Mouse (Mus musculus) liver, adult 2 months (tissue): ENCODE data around the gene Hoxc9. TPM values are rescaled to one million over a fixed set of nuclear protein-coding genes. Genes with fewer than 3 reads are reported as not detected.

ENCODE experiments used
- DNase-seq: peaks from one replicate; pipeline ENCODE4 v3.0.0-alpha.2; 2011; ENCODE audit warnings: low read depth, low spot score; ENCODE audit errors: extremely low read depth
- H3K27ac ChIP-seq: fragments of 200-500 bp; replicated peaks from 2 replicates; pipeline ENCODE4 v1.5.1; 2012; ENCODE audit warnings: low read depth, mild to moderate bottlenecking, control low read depth, inconsistent platforms, low read length; ENCODE audit not compliant: insufficient read depth
- H3K27me3 ChIP-seq: fragments of 200-500 bp; 2 replicates; pipeline ENCODE4 v1.6.1; 2012; ENCODE audit warnings: mild to moderate bottlenecking, moderate library complexity, low read length, inconsistent platforms; ENCODE audit not compliant: control insufficient read depth, insufficient read depth
- H3K36me3 ChIP-seq: fragments of 200-500 bp; 2 replicates; pipeline ENCODE4 v1.6.1; 2012; ENCODE audit warnings: low read length, inconsistent platforms; ENCODE audit not compliant: control insufficient read depth, insufficient read depth
- H3K4me1 ChIP-seq: fragments of 200-500 bp; 2 replicates; pipeline ENCODE4 v1.6.1; 2011; ENCODE audit warnings: low read length; ENCODE audit not compliant: control insufficient read depth, insufficient read depth
- H3K4me3 ChIP-seq: fragments of 200-500 bp; 2 replicates; pipeline ENCODE4 v1.5.1; 2011; ENCODE audit warnings: low read depth, mild to moderate bottlenecking, control low read depth, low read length, moderate library complexity; ENCODE audit not compliant: insufficient read depth
- H3K79me2 ChIP-seq: fragments of 200-500 bp; 2 replicates; pipeline ENCODE4 v1.6.1; 2012; ENCODE audit warnings: inconsistent platforms, mild to moderate bottlenecking, low read length, moderate library complexity; ENCODE audit not compliant: control insufficient read depth, insufficient read depth
- H3K9ac ChIP-seq: fragments of 200-500 bp; 2 replicates; pipeline ENCODE4 v1.6.1; 2012; ENCODE audit warnings: low read depth, mild to moderate bottlenecking, control low read depth, inconsistent platforms, low read length
- CTCF ChIP-seq: fragments of 200-500 bp; IDR thresholded peaks from 2 replicates; pipeline ENCODE4 v1.5.1; 2011; ENCODE audit warnings: low read depth, low read length, control low read depth
- POLR2A ChIP-seq: fragments of 200-500 bp; IDR thresholded peaks from 2 replicates; pipeline ENCODE4 v1.6.1; 2011; ENCODE audit warnings: low read length, control low read depth; ENCODE audit not compliant: insufficient read depth; ENCODE audit errors: extremely low read depth
- WGBS: fragments of 180-500 bp; shearing (Covaris S2); methylation state at CpG from one replicate; pipeline ENCODE4 v1.1.7; 2018; 5-methylcytosine and 5-hydroxymethylcytosine counted together
- polyA plus RNA-seq: library from polyadenylated mRNA; depleted of rRNA; stranded (reverse); fragments of >200 nt; gene quantifications from 2 replicates; pipeline ENCODE4 v1.2.3, GENCODE M21; 2012
- total RNA-seq: library from RNA; depleted of rRNA; stranded (reverse); fragments of >200 nt; gene quantifications from 2 replicates; pipeline ENCODE4 v1.2.3, GENCODE M21; 2014

The Hoxc9 gene
- total and polyA plus RNA-seq, 2 experiments, result not detected

DNA sequence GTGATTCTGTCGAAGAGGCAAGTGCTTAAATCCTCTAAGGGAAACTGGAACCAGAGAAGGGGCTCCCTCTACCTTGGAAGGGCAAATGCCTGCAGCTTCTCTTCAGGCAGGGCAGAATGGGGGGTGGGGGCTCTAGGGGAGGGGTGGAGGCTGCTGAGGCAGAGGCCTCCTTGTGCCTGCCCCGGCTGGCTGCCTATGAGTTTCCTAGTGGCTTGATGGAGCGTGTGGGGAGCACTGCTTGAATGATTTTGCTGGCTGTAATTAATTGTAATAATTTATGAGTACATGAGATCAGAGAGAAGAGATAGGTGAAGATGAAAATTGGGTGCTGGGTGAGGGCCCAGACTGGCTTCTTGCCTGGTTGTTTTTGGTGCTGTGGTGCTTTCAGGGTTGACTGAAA lies 8.7 kb downstream of the Hoxc9 start:
- H3K79me2 ChIP-seq, result no peaks in the 10 kb centered on the region
- no peak overlapping the region for H3K9ac ChIP-seq
- H3K4me3 ChIP-seq, result no peak overlapping the region
- peaks cover 17% of the 10 kb centered on the region for H3K27me3 ChIP-seq
- no peaks in the 10 kb centered on the region; the same call in 1 of the 2 replicates for H3K4me1 ChIP-seq
- no peak for DNase-seq
- WGBS, result 18% methylated on average over 3 of the region's 3 CpGs
- H3K36me3 ChIP-seq, result no peaks in the 10 kb centered on the region
- H3K27ac ChIP-seq, result no peak overlapping the region
- TF ChIP-seq CTCF (no peak), POLR2A (no peak)

DNA sequence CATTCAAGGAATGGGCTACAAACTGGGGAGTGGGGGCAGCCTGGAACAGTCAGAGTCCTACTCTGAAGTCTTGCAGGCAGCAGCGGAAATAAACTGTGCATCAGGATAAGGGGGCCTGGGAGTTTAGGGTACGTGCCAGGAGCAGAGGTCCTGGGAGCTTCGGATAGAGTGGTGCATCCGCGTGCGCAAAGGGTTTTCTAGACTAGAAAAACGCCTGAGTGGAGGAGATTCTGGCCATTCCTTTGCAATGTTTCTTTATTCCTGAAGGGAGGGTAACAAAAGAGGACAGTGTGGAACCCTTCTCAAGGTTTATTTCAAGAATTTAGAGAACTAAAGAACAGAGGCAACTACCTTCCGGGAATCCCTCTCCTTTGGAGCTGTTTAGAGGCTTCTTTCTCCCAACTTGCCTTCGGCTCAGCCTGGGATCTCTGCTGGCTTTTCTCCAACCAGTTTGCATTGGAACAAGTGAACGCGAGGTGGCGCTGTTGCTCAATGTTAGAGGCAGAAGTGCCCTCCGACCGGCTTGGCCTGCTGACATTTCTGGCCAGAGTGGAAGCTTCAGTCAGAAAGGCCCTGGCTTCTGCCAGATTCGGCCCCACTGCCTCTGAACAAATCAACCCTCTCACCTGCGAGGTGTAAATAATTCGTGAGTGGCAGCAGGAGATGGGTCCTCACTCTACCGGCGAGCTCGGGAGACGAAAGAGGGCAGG lies 11.0 kb downstream of the Hoxc9 start:
- Histone ChIP-seq H3K27me3 (peaks cover 26% of the 10 kb centered on the region), H3K4me3 (no peak overlapping the region), H3K79me2 (no peaks in the 10 kb centered on the region), H3K9ac (no peak overlapping the region), H3K27ac (no peak overlapping the region), H3K4me1 (no peaks in the 10 kb centered on the region), H3K36me3 (no peaks in the 10 kb centered on the region)
- TF ChIP-seq POLR2A, result no peak
- TF ChIP-seq CTCF, result peak; percentile 93
- 6% methylated on average over 21 of the region's 21 CpGs for WGBS
- DNase-seq, result peak; percentile 67

DNA sequence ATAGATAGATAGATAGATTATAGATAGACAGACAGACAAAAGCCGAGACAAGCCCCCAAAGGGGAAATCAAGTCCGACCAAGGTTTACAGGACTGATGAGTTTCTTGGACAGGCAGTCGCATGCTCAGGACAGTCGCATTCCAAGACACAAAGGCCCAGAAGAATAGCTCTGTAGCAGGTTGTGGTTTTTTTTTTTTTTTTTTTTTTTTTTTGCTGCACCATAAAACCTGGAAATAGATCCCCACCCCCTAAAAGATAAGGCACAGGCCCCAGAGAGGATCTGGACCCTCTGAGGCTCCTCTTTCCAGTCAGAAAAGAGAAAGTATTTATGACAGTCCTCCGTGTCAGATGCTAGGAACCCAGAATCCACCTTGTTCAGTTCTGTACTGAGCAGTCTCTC lies 11.8 kb downstream of the Hoxc9 start:
- H3K36me3 ChIP-seq, result no peaks in the 10 kb centered on the region
- H3K4me1 ChIP-seq, result no peaks in the 10 kb centered on the region
- DNase-seq, result no peak
- H3K9ac ChIP-seq, result no peak overlapping the region
- 50% methylated on average over 5 of the region's 5 CpGs for WGBS
- no peaks in the 10 kb centered on the region for H3K79me2 ChIP-seq
- H3K4me3 ChIP-seq, result no peak overlapping the region
- H3K27ac ChIP-seq, result no peak overlapping the region
- peaks cover 26% of the 10 kb centered on the region for H3K27me3 ChIP-seq
- TF ChIP-seq CTCF, result no peak
- TF ChIP-seq POLR2A, result no peak

DNA sequence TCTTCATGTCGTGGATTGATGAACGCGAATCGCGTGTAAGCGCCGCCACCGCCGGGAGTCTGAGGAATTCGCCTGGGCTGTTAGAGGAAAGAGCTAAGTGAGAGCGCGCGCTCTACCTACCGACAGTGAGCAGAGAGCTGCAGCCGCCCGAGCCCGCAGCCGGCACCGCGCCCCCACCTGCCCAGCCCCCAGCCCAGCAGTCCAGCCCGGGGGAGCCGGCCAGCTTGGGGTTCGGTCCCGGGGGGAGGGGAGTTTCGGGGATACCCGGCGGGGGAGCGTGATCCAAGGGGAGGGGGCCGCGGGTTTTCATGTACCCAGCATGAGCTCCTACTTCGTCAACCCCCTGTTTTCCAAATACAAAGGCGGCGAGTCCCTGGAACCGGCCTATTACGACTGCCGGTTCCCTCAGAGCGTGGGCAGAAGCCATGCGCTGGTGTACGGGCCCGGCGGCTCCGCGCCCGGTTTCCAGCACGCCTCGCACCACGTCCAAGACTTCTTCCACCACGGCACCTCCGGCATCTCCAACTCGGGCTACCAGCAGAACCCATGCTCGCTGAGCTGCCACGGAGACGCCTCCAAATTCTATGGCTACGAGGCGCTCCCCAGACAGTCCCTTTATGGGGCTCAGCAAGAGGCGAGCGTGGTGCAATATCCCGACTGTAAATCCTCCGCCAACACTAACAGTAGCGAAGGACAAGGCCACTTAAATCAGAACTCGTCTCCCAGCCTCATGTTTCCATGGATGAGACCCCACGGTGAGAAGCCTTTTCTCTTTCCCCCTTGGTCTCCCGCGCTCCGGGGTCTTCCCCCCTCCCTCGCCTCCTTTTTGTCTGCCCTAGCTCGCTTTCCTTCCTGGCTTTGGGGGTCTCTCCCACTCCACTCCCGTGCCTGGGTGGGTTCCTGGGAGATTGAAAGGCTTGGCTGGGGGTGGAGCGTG lies 14.5 kb downstream of the Hoxc9 start, which contains the start of gene Hoxc8:
Hoxc8 (plus strand) TSS at position 147 of the 937 bp plus-strand sequence.
- H3K4me3 ChIP-seq, result no peak within 1 kb of the TSS
- H3K79me2 ChIP-seq, result no peaks in the 10 kb centered on the region
- DNase-seq, result no peak
- H3K27ac ChIP-seq, result no peak within 1 kb of the TSS
- no peak within 1 kb of the TSS for H3K9ac ChIP-seq
- H3K27me3 ChIP-seq, result peaks cover 25% of the 10 kb centered on the region
- no peaks in the 10 kb centered on the region for H3K36me3 ChIP-seq
- TF ChIP-seq POLR2A (no peak), CTCF (no peak)
- 4% methylated on average over 69 of the region's 69 CpGs for WGBS
- H3K4me1 ChIP-seq, result no peaks in the 10 kb centered on the region

GRCm38 (mm10) chr15:102991782-102992181 lies 15.5 kb downstream of the Hoxc9 start:
- H3K9ac ChIP-seq, result no peak overlapping the region
- no peaks in the 10 kb centered on the region for H3K79me2 ChIP-seq
- no peaks in the 10 kb centered on the region for H3K36me3 ChIP-seq
- no peak for DNase-seq
- H3K27me3 ChIP-seq, result peaks cover 26% of the 10 kb centered on the region
- TF ChIP-seq CTCF (no peak), POLR2A (no peak)
- 7% methylated on average over 7 of the region's 7 CpGs for WGBS
- no peak overlapping the region for H3K27ac ChIP-seq
- H3K4me3 ChIP-seq, result no peak overlapping the region
- no peaks in the 10 kb centered on the region for H3K4me1 ChIP-seq

- Histone ChIP-seq H3K27me3 (peaks cover 25% of the 10 kb centered on the region), H3K4me3 (no peak overlapping the region), H3K27ac (no peak overlapping the region), H3K79me2 (no peaks in the 10 kb centered on the region), H3K9ac (no peak overlapping the region), H3K4me1 (no peaks in the 10 kb centered on the region), H3K36me3 (no peaks in the 10 kb centered on the region)
- DNase-seq, result no peak
- WGBS, result 6% methylated on average over 11 of the region's 11 CpGs
- no peak for TF ChIP-seq POLR2A
- TF ChIP-seq CTCF, result no peak
These were observed 16.0 kb downstream of the Hoxc9 start for GRCm38 (mm10) chr15:102992206-102992605.
